Mouse (Mus musculus) adrenal gland, postnatal 0 days (tissue): ENCODE results near the gene Tjp2. TPM values are rescaled to one million over a fixed set of nuclear protein-coding genes. Genes with fewer than 3 reads are reported as not detected.

ENCODE experiments used
- polyA plus RNA-seq: library from polyadenylated mRNA; unstranded; fragments of >200 nt; fragmentation: Nextera tagmentation; extraction: Ambion mirVana; gene quantifications from 2 replicates; pipeline ENCODE4 v1.2.1, GENCODE M21; 2015

Gene Tjp2
- 7.3 and 8.1 TPM in 2 replicates for polyA plus RNA-seq

GRCm38 (mm10) chr19:24224500-24225304 lies at the start of gene Tjp2:
Tjp2 (minus strand) TSS chr19:24225030.

Other genes starting within 250 kb of the Tjp2 start
- gene Fam189a2, start 194.0 kb downstream of the Tjp2 start, polyA plus RNA-seq = 3.8 and 4.6 TPM in 2 replicates
- 47.8 and 53.7 TPM in 2 replicates for gene Fxn, start 55.6 kb upstream of the Tjp2 start, polyA plus RNA-seq